Comparison of ENCODE assay signal across 21 mouse cellular contexts in genomic region chr11:60255181-60255580, GRCm38 (mm10). TPM values are rescaled to one million over a fixed set of nuclear protein-coding genes. Genes with fewer than 3 reads are reported as not detected.
A peak's percentile ranks its signal among the peaks of the same experiment; 100 is the strongest.
DNase-seq lines count a peak whose midpoint lies in the region; ATAC-seq lines count a peak whose summit lies in the region.
"Had no signal": no experiment of that assay in that cellular context is flagged by ENCODE, and none has a peak within 500 bp of the region (broad histone marks: within the 10 kb centered on the region; RNA-seq: fewer than 3 reads in every experiment).

No protein-coding gene starts in this region.

- DNase-seq in forebrain, embryonic 11.5 days (ENCODE audit: low spot score), result no peak
- no peak for DNase-seq in midbrain, embryonic 10.5 days (ENCODE audit: low spot score)
- no peak for DNase-seq in lung, adult 18-20 months
- DNase-seq: adrenal gland, postnatal 14 days; cerebellum, adult 18-20 months; heart, adult 18-20 months; heart, postnatal 4 days; kidney, postnatal 36 days; layer of hippocampus, adult 9-11 months; right cerebral cortex, postnatal 25 days; thymus, postnatal 36 days had no signal

- no peaks in the 10 kb centered on the region for H3K27me3 ChIP-seq in forebrain, embryonic 13.5 days
- no peaks in the 10 kb centered on the region for H3K27me3 ChIP-seq in forebrain, embryonic 11.5 days (ENCODE audit: control insufficient read depth, insufficient read depth, low read length)
- no peaks in the 10 kb centered on the region for H3K27me3 ChIP-seq in heart, embryonic 16.5 days (ENCODE audit: control insufficient read depth, insufficient read depth, low read length)
- no peaks in the 10 kb centered on the region for H3K27me3 ChIP-seq in heart, embryonic 11.5 days (ENCODE audit: control insufficient read depth, insufficient read depth, low read length)
- no peaks in the 10 kb centered on the region for H3K27me3 ChIP-seq in midbrain, embryonic 15.5 days (replicated peaks)
- no peaks in the 10 kb centered on the region for H3K27me3 ChIP-seq in midbrain, embryonic 10.5 days (ENCODE audit: low read depth, poor library complexity, severe bottlenecking)
- H3K27me3 ChIP-seq in hindbrain, embryonic 16.5 days (replicated peaks; ENCODE audit: control insufficient read depth, insufficient read depth, low read length), result no peaks in the 10 kb centered on the region
- H3K27me3 ChIP-seq: midbrain, embryonic 12.5 days had no signal

- ATAC-seq in forebrain, embryonic 13.5 days, result no peak
- no peak for ATAC-seq in forebrain, embryonic 11.5 days (replicated peaks; ENCODE audit: low FRiP score)
- no peak for ATAC-seq in heart, embryonic 16.5 days (replicated peaks; ENCODE audit: extremely low read depth, insufficient read depth, low FRiP score)
- ATAC-seq in heart, embryonic 11.5 days (replicated peaks; ENCODE audit: insufficient number of reproducible peaks, low FRiP score, low TSS enrichment), result no peak
- ATAC-seq in midbrain, embryonic 15.5 days (replicated peaks), result no peak
- ATAC-seq in hindbrain, embryonic 16.5 days, result 0 out of 2 replicates have a peak, but pooled peaks have one; percentile 32
- ATAC-seq: intestine, embryonic 16.5 days had no signal

- H3K27ac ChIP-seq in forebrain, embryonic 13.5 days, result peak overlapping the region; percentile 45
- no peak overlapping the region for H3K27ac ChIP-seq in forebrain, embryonic 11.5 days (ENCODE audit: low read depth, low read length)
- H3K27ac ChIP-seq in heart, embryonic 16.5 days (ENCODE audit: low read length), result peak overlapping the region; percentile 80; the same call in 1 of the 2 replicates
- no peak overlapping the region for H3K27ac ChIP-seq in heart, embryonic 11.5 days (ENCODE audit: low read depth, low read length)
- peak overlapping the region; percentile 35; the same call in 1 of the 2 replicates for H3K27ac ChIP-seq in midbrain, embryonic 15.5 days
- H3K27ac ChIP-seq in midbrain, embryonic 10.5 days (replicated peaks), result no peak overlapping the region
- H3K27ac ChIP-seq in hindbrain, embryonic 16.5 days (ENCODE audit: low read depth, low read length), result no peak overlapping the region
- H3K27ac ChIP-seq: liver, embryonic 14.5 days; macrophage; midbrain, embryonic 12.5 days had no signal

- no peaks in the 10 kb centered on the region for H3K9me3 ChIP-seq in forebrain, embryonic 13.5 days (replicated peaks)
- no peaks in the 10 kb centered on the region for H3K9me3 ChIP-seq in forebrain, embryonic 11.5 days (ENCODE audit: control insufficient read depth, low read length)
- H3K9me3 ChIP-seq in heart, embryonic 16.5 days (replicated peaks; ENCODE audit: control insufficient read depth, low read length), result no peaks in the 10 kb centered on the region
- no peaks in the 10 kb centered on the region for H3K9me3 ChIP-seq in heart, embryonic 11.5 days (replicated peaks; ENCODE audit: control insufficient read depth, low read length)
- H3K9me3 ChIP-seq in midbrain, embryonic 15.5 days, result no peaks in the 10 kb centered on the region
- no peaks in the 10 kb centered on the region for H3K9me3 ChIP-seq in midbrain, embryonic 10.5 days (replicated peaks)
- H3K9me3 ChIP-seq in hindbrain, embryonic 16.5 days (ENCODE audit: control insufficient read depth, low read length), result no peaks in the 10 kb centered on the region
- H3K9me3 ChIP-seq: G1E; midbrain, embryonic 12.5 days had no signal

- no peak overlapping the region for H3K9ac ChIP-seq in forebrain, embryonic 13.5 days
- H3K9ac ChIP-seq in forebrain, embryonic 11.5 days (ENCODE audit: low read length), result no peak overlapping the region
- H3K9ac ChIP-seq in heart, embryonic 16.5 days (ENCODE audit: low read length), result no peak overlapping the region
- no peak overlapping the region for H3K9ac ChIP-seq in heart, embryonic 11.5 days (ENCODE audit: low read depth, low read length)
- no peak overlapping the region for H3K9ac ChIP-seq in midbrain, embryonic 15.5 days
- no peak overlapping the region for H3K9ac ChIP-seq in hindbrain, embryonic 16.5 days (ENCODE audit: low read depth, low read length)
- H3K9ac ChIP-seq: liver, embryonic 14.5 days; midbrain, embryonic 12.5 days had no signal

- H3K4me1 ChIP-seq in forebrain, embryonic 13.5 days, result peaks cover 27% of the 10 kb centered on the region
- H3K4me1 ChIP-seq in forebrain, embryonic 11.5 days (replicated peaks; ENCODE audit: control insufficient read depth, insufficient read depth, low read length), result 0 out of 2 replicates have a peak, but pooled peaks cover 2% of the 10 kb centered on the region
- H3K4me1 ChIP-seq in heart, embryonic 16.5 days (ENCODE audit: control insufficient read depth, insufficient read depth, low read length), result peaks cover 42% of the 10 kb centered on the region
- peaks cover 14% of the 10 kb centered on the region for H3K4me1 ChIP-seq in heart, embryonic 11.5 days (ENCODE audit: control insufficient read depth, insufficient read depth, low read length)
- peaks cover 7% of the 10 kb centered on the region for H3K4me1 ChIP-seq in midbrain, embryonic 15.5 days
- H3K4me1 ChIP-seq in midbrain, embryonic 10.5 days, result peaks cover 3% of the 10 kb centered on the region; the same call in 1 of the 2 replicates
- peaks cover 17% of the 10 kb centered on the region for H3K4me1 ChIP-seq in hindbrain, embryonic 16.5 days (ENCODE audit: control insufficient read depth, insufficient read depth, low read depth, low read length)

- peaks cover 17% of the 10 kb centered on the region for H3K36me3 ChIP-seq in forebrain, embryonic 13.5 days (ENCODE audit: poor library complexity, severe bottlenecking)
- H3K36me3 ChIP-seq in forebrain, embryonic 11.5 days (ENCODE audit: control insufficient read depth, insufficient read depth, low read length), result no peaks in the 10 kb centered on the region
- H3K36me3 ChIP-seq in heart, embryonic 16.5 days (ENCODE audit: control insufficient read depth, insufficient read depth), result peaks cover 3% of the 10 kb centered on the region; the same call in 1 of the 2 replicates
- no peaks in the 10 kb centered on the region for H3K36me3 ChIP-seq in heart, embryonic 11.5 days (ENCODE audit: control insufficient read depth, insufficient read depth, low read length)
- H3K36me3 ChIP-seq in midbrain, embryonic 15.5 days (replicated peaks), result peaks cover 8% of the 10 kb centered on the region; the same call in 1 of the 2 replicates
- peaks cover 9% of the 10 kb centered on the region; the same call in 1 of the 2 replicates for H3K36me3 ChIP-seq in midbrain, embryonic 10.5 days
- H3K36me3 ChIP-seq in hindbrain, embryonic 16.5 days (ENCODE audit: control insufficient read depth, insufficient read depth, low read length), result peaks cover 16% of the 10 kb centered on the region

- WGBS in forebrain, embryonic 13.5 days, result 30% methylated on average over 3 of the region's 3 CpGs
- 55% methylated on average over 3 of the region's 3 CpGs for WGBS in forebrain, embryonic 11.5 days
- 81% methylated on average over 3 of the region's 3 CpGs for WGBS in heart, embryonic 16.5 days
- WGBS in heart, embryonic 11.5 days (ENCODE audit: insufficient replicate concordance), result 80% methylated on average over 3 of the region's 3 CpGs
- WGBS in midbrain, embryonic 15.5 days, result 41% methylated on average over 3 of the region's 3 CpGs
- 81% methylated on average over 3 of the region's 3 CpGs for WGBS in midbrain, embryonic 10.5 days
- 45% methylated on average over 3 of the region's 3 CpGs for WGBS in hindbrain, embryonic 16.5 days

- H3K4me2 ChIP-seq in forebrain, embryonic 13.5 days, result no peak overlapping the region
- no peak overlapping the region for H3K4me2 ChIP-seq in forebrain, embryonic 11.5 days (ENCODE audit: low read depth, low read length, severe bottlenecking)
- H3K4me2 ChIP-seq in heart, embryonic 16.5 days (ENCODE audit: low read depth, low read length), result no peak overlapping the region
- H3K4me2 ChIP-seq in heart, embryonic 11.5 days, result no peak overlapping the region
- no peak overlapping the region for H3K4me2 ChIP-seq in midbrain, embryonic 15.5 days
- H3K4me2 ChIP-seq in hindbrain, embryonic 16.5 days (ENCODE audit: low read length), result no peak overlapping the region
- H3K4me2 ChIP-seq: midbrain, embryonic 12.5 days had no signal

- no peak overlapping the region for H3K4me3 ChIP-seq in forebrain, embryonic 13.5 days
- H3K4me3 ChIP-seq in forebrain, embryonic 11.5 days (ENCODE audit: low read depth, low read length), result no peak overlapping the region
- no peak overlapping the region for H3K4me3 ChIP-seq in heart, embryonic 16.5 days (ENCODE audit: low read length)
- H3K4me3 ChIP-seq in heart, embryonic 11.5 days (ENCODE audit: low read depth, low read length), result no peak overlapping the region
- no peak overlapping the region for H3K4me3 ChIP-seq in midbrain, embryonic 15.5 days
- no peak overlapping the region for H3K4me3 ChIP-seq in midbrain, embryonic 10.5 days
- H3K4me3 ChIP-seq in hindbrain, embryonic 16.5 days (ENCODE audit: low read length), result no peak overlapping the region
- H3K4me3 ChIP-seq: midbrain, embryonic 12.5 days had no signal

RNA-seq across cellular contexts. Expression of gene Srebf1, which starts 32.8 kb away (rescaled TPM):
- polyA plus RNA-seq in forebrain, embryonic 13.5 days (2015; fragmentation: Nextera tagmentation; extraction: Ambion mirVana), result 52.1 and 56.7 TPM in 2 replicates
- polyA plus RNA-seq in forebrain, embryonic 11.5 days (2014; fragmentation: Nextera tagmentation; extraction: Ambion mirVana), result 63.9 and 68.7 TPM in 2 replicates
- polyA plus RNA-seq in heart, embryonic 16.5 days (2015; fragmentation: Nextera tagmentation; extraction: Ambion mirVana), result 36.1 and 47.0 TPM in 2 replicates
- 39.0 and 41.0 TPM in 2 replicates for polyA plus RNA-seq in heart, embryonic 11.5 days (2014; fragmentation: Nextera tagmentation; extraction: Ambion mirVana)
- polyA plus RNA-seq in midbrain, embryonic 15.5 days (2015; fragmentation: Nextera tagmentation; extraction: Ambion mirVana), result 37.0 and 38.3 TPM in 2 replicates
- polyA plus RNA-seq in midbrain, embryonic 10.5 days (2016; fragmentation: Nextera tagmentation; extraction: Ambion mirVana), result 47.0 and 51.0 TPM in 2 replicates
- 42.5 and 44.8 TPM in 2 replicates for polyA plus RNA-seq in hindbrain, embryonic 16.5 days (2015; fragmentation: Nextera tagmentation; extraction: Ambion mirVana)

Comparison
In these comparisons a context has a peak if more than half of its experiments do, and no peak if none do; other contexts are left out.
1. H3K27ac ChIP-seq: peak in forebrain, embryonic 13.5 days (single experiment), heart, embryonic 16.5 days (single experiment) and midbrain, embryonic 15.5 days (single experiment); none in forebrain, embryonic 11.5 days (single experiment), heart, embryonic 11.5 days (single experiment), midbrain, embryonic 10.5 days (single experiment) and hindbrain, embryonic 16.5 days (single experiment).